Mouse (Mus musculus) Patski (cell line): ENCODE data around the gene Zkscan4. TPM values are rescaled to one million over a fixed set of nuclear protein-coding genes. Genes with fewer than 3 reads are reported as not detected.

Experiments
- ATAC-seq: fragments of 100-300 bp; one replicate; pipeline ENCODE4 v1.8.0; 2021
- CTCF ChIA-PET: fragments of 350-600 bp; sonication (Branson Sonifier 250); formaldehyde crosslinking; loops from one replicate; lab custom pipeline; 2022; ENCODE audit warnings: inconsistent platforms; lab: Charles Lee
- POLR2A ChIA-PET: fragments of 350-600 bp; sonication (Branson Sonifier 250); formaldehyde crosslinking; loops from one replicate; lab custom pipeline; 2022; ENCODE audit warnings: antibody characterized with exemption, inconsistent platforms; lab: Charles Lee
- DNase-seq: peaks from one replicate; pipeline ENCODE4 v3.0.0-alpha.2; 2011; ENCODE audit warnings: low read depth, low spot score
- H3K27me3 ChIP-seq: fragments of 371-371 bp; one replicate; pipeline ENCODE4 v1.5.1; 2021
- CTCF ChIP-seq: fragments of 100-300 bp; IDR thresholded peaks from one replicate; pipeline ENCODE4 v1.5.1; 2021
- in situ Hi-C: fragments of 300-500 bp; cut with MboI; formaldehyde crosslinking; loops from 3 replicates; pipeline ENCODE4 v1.11.1; 2018; ENCODE audit warnings: low pct_unique_long_range_greater_than_20kb, mixed read lengths
- polyA plus RNA-seq: library from polyadenylated mRNA; unstranded; gene quantifications from one replicate; pipeline ENCODE4 v1.2.3, GENCODE M21; 2021

The Zkscan4 gene
- polyA plus RNA-seq, 1 experiment from 2014 or later: 2.5 TPM

- ChIA-PET CTCF (interaction anchor here (0.7 to 1.2 kb wide), 2 partner anchors 26 to 53 kb away, joined by 3 read pairs; partner anchors contain the start of gene Zscan26), POLR2A (interaction anchor here (1.2 kb wide), 1 partner anchor 12 kb away, joined by 3 read pairs; no protein-coding TSS in a partner anchor)
- peaks cover 8% of the 10 kb centered on the region for H3K27me3 ChIP-seq
- no peak for TF ChIP-seq CTCF
- ATAC-seq: peak; percentile 99
- DNase-seq: peak; percentile 47
- in situ Hi-C loops: no loop called here
Measured at GRCm38 (mm10) chr13:21506221-21506649, 27.5 kb downstream of the Zkscan4 start.

- ATAC-seq (no peak), DNase-seq (no peak)
- no peak for TF ChIP-seq CTCF
- ChIA-PET POLR2A (no interaction called here), CTCF (no interaction called here)
- peaks cover 6% of the 10 kb centered on the region for H3K27me3 ChIP-seq
- in situ Hi-C loops: no loop called here
Measured at GRCm38 (mm10) chr13:21530136-21530535, 51.4 kb downstream of the Zkscan4 start.

GRCm38 (mm10) chr13:21530781-21531201 is 52.1 kb downstream of the Zkscan4 start, which contains the start of gene Zkscan8:
Zkscan8 (minus strand) TSS chr13:21531120.
- ChIA-PET CTCF (interaction anchor here (1.3 kb wide), 1 partner anchor 9 kb away, joined by 6 read pairs; no protein-coding TSS in a partner anchor), POLR2A (no interaction called here)
- no peak for TF ChIP-seq CTCF
- peaks cover 6% of the 10 kb centered on the region for H3K27me3 ChIP-seq
- ATAC-seq (peak; percentile 100), DNase-seq (peak; percentile 66)
- in situ Hi-C loops: no loop called here

Other genes with a start within 250 kb of the Zkscan4 start
- gene Gpx5, start 186.2 kb upstream of the Zkscan4 start, polyA plus RNA-seq: not detected
- not detected for gene Gpx6, start 166.8 kb upstream of the Zkscan4 start, polyA plus RNA-seq
- not detected for gene Olfr1367, start 132.0 kb upstream of the Zkscan4 start, polyA plus RNA-seq
- 10.4 TPM for gene Zscan12, start 116.1 kb upstream of the Zkscan4 start, polyA plus RNA-seq
- 54.0 TPM for gene Zkscan3, start 76.2 kb upstream of the Zkscan4 start, polyA plus RNA-seq
- 0.17 TPM for gene Pgbd1, start 37.8 kb upstream of the Zkscan4 start, polyA plus RNA-seq
- gene Zscan26, start 25.2 kb upstream of the Zkscan4 start, polyA plus RNA-seq: 25.5 TPM
- gene Nkapl, start 10.4 kb upstream of the Zkscan4 start, polyA plus RNA-seq: 0.42 TPM
- gene Gm10065, start 534 bp downstream of the Zkscan4 start, polyA plus RNA-seq: not detected
- gene AK157302, start 16.3 kb downstream of the Zkscan4 start, polyA plus RNA-seq: 34.4 TPM
- gene Gm11273, start 22.5 kb downstream of the Zkscan4 start, polyA plus RNA-seq: 416 TPM
- 12.5 TPM for gene Zkscan8, start 52.2 kb downstream of the Zkscan4 start, polyA plus RNA-seq
- 0.01 TPM for gene Olfr1366, start 63.9 kb downstream of the Zkscan4 start, polyA plus RNA-seq
- 0.09 TPM for gene Olfr1535, start 81.0 kb downstream of the Zkscan4 start, polyA plus RNA-seq
- gene Olfr1364, start 102.9 kb downstream of the Zkscan4 start, polyA plus RNA-seq: not detected
- gene Olfr1362, start 135.1 kb downstream of the Zkscan4 start, polyA plus RNA-seq: not detected
- not detected for gene Olfr11, start 163.6 kb downstream of the Zkscan4 start, polyA plus RNA-seq
- gene Olfr1361, start 184.5 kb downstream of the Zkscan4 start, polyA plus RNA-seq: not detected
- gene Olfr1360, start 198.5 kb downstream of the Zkscan4 start, polyA plus RNA-seq: not detected
- gene Olfr1359, start 219.2 kb downstream of the Zkscan4 start, polyA plus RNA-seq: not detected
- gene Hist1h2bl, start 237.2 kb downstream of the Zkscan4 start, polyA plus RNA-seq: 1.1 TPM
- gene Hist1h2ai, start 237.5 kb downstream of the Zkscan4 start, polyA plus RNA-seq: not detected
- 4.9 TPM for gene Hist1h3h, start 238.8 kb downstream of the Zkscan4 start, polyA plus RNA-seq
- gene Hist1h2bm, start 243.1 kb downstream of the Zkscan4 start, polyA plus RNA-seq: not detected